Mouse (Mus musculus): ENCODE data around the gene Eef1g.

DNA sequence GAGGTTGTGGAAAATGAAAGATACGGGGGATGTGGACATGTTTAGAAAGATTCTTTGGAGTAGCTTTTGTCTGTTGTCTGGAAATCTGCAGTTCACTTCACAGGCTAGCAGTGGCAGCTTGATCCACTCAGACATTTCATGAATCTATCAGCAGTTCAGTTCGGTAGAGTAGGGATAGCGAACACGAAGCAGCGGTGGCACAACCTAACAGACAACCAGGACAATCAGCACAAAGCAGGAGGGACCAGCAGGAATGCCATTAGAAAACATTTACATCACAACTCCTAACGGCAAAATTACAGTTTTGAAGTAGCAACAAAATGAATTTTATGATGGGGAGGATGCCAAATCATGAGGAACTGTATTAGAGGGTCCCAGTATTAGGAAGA, 47.2 kb upstream of the Eef1g start:
- TF ChIP-seq CTCF (conservative IDR thresholded peaks at IDR 0.05; ENCODE audit: insufficient read depth, insufficient read length, low read depth, low read length) (no peak), POLR2A (IDR thresholded peaks at IDR 0.05; ENCODE audit: low read depth, low read length) (no peak)

Measured in kidney, adult 2 months (tissue).